Mouse (Mus musculus) liver, adult 2 months (tissue): ENCODE measurements around the gene Hmcn2.

ENCODE experiments used
- CTCF ChIP-seq: fragments of 200-500 bp; IDR thresholded peaks from 2 replicates; pipeline ENCODE4 v1.5.1; 2011; ENCODE audit warnings: low read depth, low read length, control low read depth
- POLR2A ChIP-seq: fragments of 200-500 bp; IDR thresholded peaks from 2 replicates; pipeline ENCODE4 v1.6.1; 2011; ENCODE audit warnings: low read length, control low read depth; ENCODE audit not compliant: insufficient read depth; ENCODE audit errors: extremely low read depth

GRCm38 (mm10) chr2:31476107-31476820 lies 162.0 kb downstream of the Hmcn2 start:
- TF ChIP-seq CTCF (no peak), POLR2A (no peak)
